Mouse (Mus musculus) erythroblast, embryonic 14.5 days (primary cell): ENCODE results near the gene Cort. TPM values are rescaled to one million over a fixed set of nuclear protein-coding genes. Genes with fewer than 3 reads are reported as not detected.
A peak's percentile ranks its signal among the peaks of the same experiment; 100 is the strongest.
"Not testable (repeated sequence)": the region's sequence is repeated elsewhere in the genome, so short reads cannot be mapped to it uniquely, and the experiment has no call there.

Experiments
- H3K27me3 ChIP-seq: 2 replicates; pipeline ENCODE4 v1.6.1; 2012; ENCODE audit warnings: inconsistent platforms; ENCODE audit not compliant: control insufficient read depth
- H3K36me3 ChIP-seq: 2 replicates; pipeline ENCODE4 v1.6.1; 2012; ENCODE audit warnings: mild to moderate bottlenecking, inconsistent platforms; ENCODE audit not compliant: control insufficient read depth
- H3K4me1 ChIP-seq: 2 replicates; pipeline ENCODE4 v1.6.1; 2012; ENCODE audit warnings: inconsistent platforms; ENCODE audit not compliant: control insufficient read depth
- H3K4me3 ChIP-seq: replicated peaks from 2 replicates; pipeline ENCODE3; 2012; ENCODE audit warnings: moderate library complexity, mild to moderate bottlenecking, inconsistent platforms
- H3K9me3 ChIP-seq: 2 replicates; pipeline ENCODE4 v1.6.1; 2012; ENCODE audit warnings: low read length, inconsistent platforms, mixed read lengths; ENCODE audit not compliant: control insufficient read depth
- GATA1 ChIP-seq: IDR thresholded peaks from 2 replicates; pipeline ENCODE4 v1.6.1; 2012; ENCODE audit warnings: low read length, inconsistent platforms, mixed read lengths
- TAL1 ChIP-seq: IDR thresholded peaks from 3 replicates; pipeline ENCODE4 v1.6.1; 2012; ENCODE audit warnings: low read length, inconsistent platforms, mixed read lengths
- polyA plus RNA-seq: library from polyadenylated mRNA; stranded (reverse); fragments of >175 nt; gene quantifications from 2 replicates; pipeline ENCODE4 v1.2.3, GENCODE M21; 2012

The Cort gene
- 0.96 and 1.3 TPM in 2 replicates for polyA plus RNA-seq

- H3K9me3 ChIP-seq: no peaks in the 10 kb centered on the region
- peaks cover 2% of the 10 kb centered on the region for H3K4me1 ChIP-seq
- H3K27me3 ChIP-seq: no peaks in the 10 kb centered on the region
- peaks cover 51% of the 10 kb centered on the region for H3K36me3 ChIP-seq
- no peak within 1 kb of the TSS for H3K4me3 ChIP-seq
- TF ChIP-seq GATA1: no peak
- no peak for TF ChIP-seq TAL1
Measured at GRCm38 (mm10) chr4:149126663-149127062, at the start of gene Cort. Gene Cort (minus strand): TSS chr4:149126763.

GRCm38 (mm10) chr4:149173661-149174060 is 47.1 kb upstream of the Cort start:
- H3K4me3 ChIP-seq: no peak overlapping the region
- H3K36me3 ChIP-seq: no peaks in the 10 kb centered on the region
- no peaks in the 10 kb centered on the region for H3K9me3 ChIP-seq
- H3K4me1 ChIP-seq: peaks cover 19% of the 10 kb centered on the region
- no peak for TF ChIP-seq GATA1
- TF ChIP-seq TAL1: no peak
- no peaks in the 10 kb centered on the region for H3K27me3 ChIP-seq

DNA sequence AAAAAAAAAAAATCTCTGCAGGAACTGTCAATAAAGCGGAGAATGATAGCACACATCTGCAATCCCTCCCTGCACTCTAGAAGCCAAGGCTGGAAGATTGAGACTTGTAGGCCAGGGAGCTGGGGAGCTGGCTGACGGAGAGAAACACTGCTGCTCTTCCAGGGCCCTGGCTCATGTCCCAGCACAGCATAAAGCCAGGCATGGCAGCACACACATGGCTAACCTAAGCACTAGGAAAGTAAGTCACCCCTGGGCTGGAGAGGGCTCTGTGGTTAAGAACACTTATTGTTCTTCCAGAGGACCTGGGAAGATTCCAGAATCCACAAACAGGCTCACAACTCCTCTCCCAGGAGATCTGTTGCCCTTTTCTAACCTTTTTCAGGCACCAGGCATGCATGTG is 46.1 kb upstream of the Cort start:
- H3K4me1 ChIP-seq: peaks cover 26% of the 10 kb centered on the region
- no peaks in the 10 kb centered on the region for H3K27me3 ChIP-seq
- H3K9me3 ChIP-seq: no peaks in the 10 kb centered on the region
- H3K36me3 ChIP-seq: no peaks in the 10 kb centered on the region
- no peak overlapping the region for H3K4me3 ChIP-seq
- no peak for TF ChIP-seq GATA1
- no peak for TF ChIP-seq TAL1

DNA sequence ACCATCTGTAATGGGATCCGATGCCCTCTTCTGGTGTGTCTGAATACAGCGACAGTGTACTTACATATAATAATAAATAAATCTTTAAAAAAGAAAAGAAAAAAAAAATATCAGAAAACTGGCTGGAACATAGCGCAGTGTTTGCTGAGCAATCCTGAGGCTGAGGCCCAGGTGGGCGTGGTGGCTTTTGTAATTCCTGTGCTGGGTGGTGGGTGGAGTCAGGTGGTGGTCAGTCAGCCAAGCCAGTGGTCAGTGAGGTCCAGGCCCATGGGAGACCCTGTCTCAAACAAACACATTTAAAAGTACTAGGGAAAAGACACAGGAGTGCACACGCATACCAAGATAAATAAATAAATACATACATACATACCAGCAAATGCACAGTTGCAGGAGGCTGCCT is 45.5 kb upstream of the Cort start:
- peaks cover 31% of the 10 kb centered on the region for H3K4me1 ChIP-seq
- H3K27me3 ChIP-seq: no peaks in the 10 kb centered on the region
- TF ChIP-seq GATA1: no peak
- no peak for TF ChIP-seq TAL1

GRCm38 (mm10) chr4:149171581-149171981 is 45.0 kb upstream of the Cort start:
- Histone ChIP-seq H3K36me3 (no peaks in the 10 kb centered on the region), H3K9me3 (no peaks in the 10 kb centered on the region), H3K4me3 (no peak overlapping the region), H3K4me1 (peaks cover 36% of the 10 kb centered on the region), H3K27me3 (no peaks in the 10 kb centered on the region)
- no peak for TF ChIP-seq GATA1
- no peak for TF ChIP-seq TAL1

More for the DNA sequence above, 45.5 kb upstream of the Cort start:
- no peaks in the 10 kb centered on the region for H3K36me3 ChIP-seq
- H3K9me3 ChIP-seq: no peaks in the 10 kb centered on the region
- H3K4me3 ChIP-seq: no peak overlapping the region

GRCm38 (mm10) chr4:149170394-149170931 is 43.9 kb upstream of the Cort start:
- Histone ChIP-seq H3K4me3 (no peak overlapping the region), H3K9me3 (no peaks in the 10 kb centered on the region), H3K4me1 (peaks cover 46% of the 10 kb centered on the region), H3K27me3 (no peaks in the 10 kb centered on the region), H3K36me3 (no peaks in the 10 kb centered on the region)
- TF ChIP-seq TAL1 (no peak), GATA1 (no peak)

- H3K36me3 ChIP-seq, H3K9me3 ChIP-seq, H3K4me3 ChIP-seq, H3K27me3 ChIP-seq: not testable (repeated sequence)
- peaks cover 51% of the 10 kb centered on the region for H3K4me1 ChIP-seq
Measured at GRCm38 (mm10) chr4:149169926-149170325, 43.4 kb upstream of the Cort start.

DNA sequence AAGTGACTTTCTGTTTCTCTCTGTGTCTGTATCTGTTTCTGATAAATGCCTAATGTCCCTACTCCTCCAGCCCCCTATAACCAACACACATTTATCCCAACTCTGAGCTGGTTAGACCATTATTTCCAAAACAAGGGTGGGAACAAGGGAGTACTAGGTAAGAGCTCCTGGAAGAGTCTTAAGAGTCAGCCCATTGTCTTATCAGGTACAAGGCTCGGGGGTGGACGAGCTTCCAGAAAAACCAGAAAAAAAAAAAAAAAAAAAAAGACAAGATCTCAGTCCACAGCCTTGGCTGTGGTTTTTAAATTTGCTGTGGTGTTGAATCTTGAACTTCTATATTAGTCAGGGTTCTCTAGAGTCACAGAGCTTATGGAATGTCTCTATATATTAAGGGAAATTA is 41.5 kb upstream of the Cort start:
- Histone ChIP-seq H3K4me1 (peaks cover 55% of the 10 kb centered on the region), H3K4me3 (peak overlapping the region; percentile 76), H3K27me3 (no peaks in the 10 kb centered on the region), H3K36me3 (peaks cover 5% of the 10 kb centered on the region), H3K9me3 (no peaks in the 10 kb centered on the region)
- no peak for TF ChIP-seq GATA1
- TF ChIP-seq TAL1: no peak

DNA sequence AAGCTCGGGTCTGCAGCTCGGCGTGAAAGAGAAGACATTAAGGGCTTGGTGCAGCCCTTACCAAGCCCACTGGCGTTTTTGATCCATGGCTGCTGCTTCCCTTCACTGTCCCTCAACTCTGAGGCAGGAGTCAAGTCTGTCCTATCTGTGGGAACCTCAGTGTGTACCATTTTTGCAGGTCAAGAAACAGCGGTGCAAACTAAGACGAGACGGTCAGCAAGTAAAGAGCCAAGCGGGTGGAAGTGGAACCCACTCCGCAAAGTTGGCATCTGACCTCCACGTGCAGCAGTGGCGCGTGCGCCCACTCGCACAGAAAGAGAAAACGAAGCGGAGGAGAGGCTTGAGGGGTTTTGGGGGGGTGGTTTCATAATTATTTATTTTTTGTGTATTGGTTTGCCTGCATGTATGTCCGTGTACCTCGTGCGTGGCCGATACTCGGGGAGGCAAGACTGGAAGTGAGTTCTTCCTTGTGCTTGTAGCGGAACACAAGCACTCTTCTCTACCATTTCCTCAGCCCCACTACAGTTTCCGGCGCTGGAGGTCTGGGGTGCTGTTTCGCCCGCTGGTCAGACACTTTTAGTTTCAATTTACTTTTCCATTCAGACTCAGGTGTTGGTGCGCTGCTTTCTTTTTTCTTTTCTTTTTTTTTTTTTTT is 40.5 kb upstream of the Cort start:
- Histone ChIP-seq H3K4me1 (peaks cover 56% of the 10 kb centered on the region), H3K27me3 (no peaks in the 10 kb centered on the region), H3K4me3 (peak overlapping the region; percentile 76), H3K9me3 (no peaks in the 10 kb centered on the region), H3K36me3 (peaks cover 7% of the 10 kb centered on the region)
- TF ChIP-seq GATA1 (no peak), TAL1 (no peak)
